Mouse (Mus musculus) urinary bladder, adult 18-20 months (tissue): ENCODE measurements around the gene Trim61.
"Not testable (repeated sequence)": the region's sequence is repeated elsewhere in the genome, so short reads cannot be mapped to it uniquely, and the experiment has no call there.

Source experiments
- DNase-seq, 2 experiments: peaks; one replicate each; pipeline ENCODE4 v3.0.0; 2022; ENCODE audit warnings: low spot score in 2 of 2, mixed read lengths in 2 of 2

Gene Trim61

GRCm38 (mm10) chr8:65018423-65018822, at the start of gene Trim61, which contains the start of gene Trim60:
TSS of gene Trim61 (minus strand) at chr8:65018523.
TSS of gene Trim60 (minus strand) at chr8:65018584.
- DNase-seq, result no peak

DNA sequence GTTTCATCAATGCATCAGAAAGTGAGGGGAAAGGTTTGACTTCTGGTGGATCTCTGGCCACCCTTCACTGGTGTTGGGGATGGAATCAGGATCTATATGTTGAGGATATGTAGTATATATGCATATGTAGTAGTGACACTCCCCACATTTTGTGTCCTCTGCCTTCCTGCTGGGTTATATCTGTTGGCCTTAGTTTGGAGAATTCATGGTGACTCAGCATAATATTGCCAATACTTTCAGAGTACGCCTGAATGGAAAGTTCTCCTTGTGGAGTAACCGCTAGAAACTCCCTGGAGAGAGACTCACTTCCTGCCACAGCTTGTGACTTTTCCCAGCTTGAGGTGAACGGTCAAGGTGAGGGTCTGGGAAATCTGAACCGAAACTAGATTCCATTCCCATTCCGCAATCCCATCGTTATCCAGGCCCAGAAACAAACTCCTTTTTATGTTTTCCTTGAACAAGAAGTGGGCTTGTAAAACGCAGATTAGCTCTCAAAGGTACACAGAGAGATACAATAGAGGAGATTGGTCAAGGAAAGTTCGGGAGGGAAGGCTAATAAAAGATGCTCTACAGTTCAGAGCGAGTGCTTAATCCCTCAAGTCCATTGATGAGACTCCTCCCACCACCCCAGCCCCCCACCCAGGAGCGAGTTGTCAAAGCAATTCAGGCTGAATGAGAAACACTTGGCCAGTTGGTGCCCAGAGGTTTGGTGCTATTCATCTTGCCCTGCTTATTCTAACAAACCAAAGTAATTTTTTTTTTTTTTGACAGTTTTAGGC, 49.6 kb upstream of the Trim61 start:
- DNase-seq, result no peak

- no peak for DNase-seq
Observed at GRCm38 (mm10) chr8:65067031-65067430, 48.7 kb upstream of the Trim61 start.

- DNase-seq, result no peak
Observed at GRCm38 (mm10) chr8:65065622-65066021, 47.3 kb upstream of the Trim61 start.

DNA sequence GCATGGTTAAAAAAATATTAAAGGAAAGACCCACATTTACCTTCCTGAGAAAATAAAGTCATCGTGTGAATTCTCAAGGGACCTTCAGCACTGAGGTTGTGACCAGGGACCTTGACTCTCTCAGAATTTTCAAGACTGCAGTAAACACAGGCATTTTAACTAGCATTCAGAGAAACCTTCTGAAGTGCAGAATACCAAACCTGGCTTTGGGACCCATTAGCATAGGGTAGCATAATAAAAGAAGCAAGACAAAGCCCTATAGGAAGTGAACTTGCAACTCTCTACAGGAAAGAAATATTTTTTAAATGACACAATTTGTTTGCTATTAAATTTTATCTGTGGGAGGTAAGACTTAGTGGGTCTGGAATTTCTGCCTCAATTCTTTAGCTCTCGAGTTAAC, 45.7 kb upstream of the Trim61 start:
- DNase-seq, result no peak

DNA sequence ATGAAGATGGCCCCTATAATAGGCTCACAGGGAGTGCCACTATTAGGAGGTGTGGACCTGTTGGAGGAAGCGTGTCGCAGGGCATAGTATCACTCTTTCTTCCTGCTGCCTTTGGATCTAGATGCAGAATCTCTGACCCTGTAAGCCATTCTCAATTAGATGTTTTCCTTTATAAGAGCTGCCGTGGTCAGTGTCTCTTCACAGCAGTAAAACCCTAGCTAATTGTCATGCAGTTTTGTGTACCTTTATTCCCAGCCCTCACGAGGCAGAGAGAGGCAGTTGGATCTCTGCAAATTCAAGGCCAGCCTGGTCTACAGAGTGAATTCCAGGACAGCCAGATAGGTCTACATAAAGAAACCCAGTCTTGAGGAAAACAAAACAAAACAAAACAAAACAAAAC, 43.9 kb upstream of the Trim61 start:
- DNase-seq, result no peak

- no peak for DNase-seq
Observed at GRCm38 (mm10) chr8:65056722-65057121, 38.4 kb upstream of the Trim61 start.

GRCm38 (mm10) chr8:65053968-65054367, 35.6 kb upstream of the Trim61 start:
- no peak for DNase-seq

GRCm38 (mm10) chr8:65053554-65053953, 35.2 kb upstream of the Trim61 start:
- no peak for DNase-seq

- DNase-seq, result no peak
Observed at GRCm38 (mm10) chr8:65047801-65048200, 29.5 kb upstream of the Trim61 start.

DNA sequence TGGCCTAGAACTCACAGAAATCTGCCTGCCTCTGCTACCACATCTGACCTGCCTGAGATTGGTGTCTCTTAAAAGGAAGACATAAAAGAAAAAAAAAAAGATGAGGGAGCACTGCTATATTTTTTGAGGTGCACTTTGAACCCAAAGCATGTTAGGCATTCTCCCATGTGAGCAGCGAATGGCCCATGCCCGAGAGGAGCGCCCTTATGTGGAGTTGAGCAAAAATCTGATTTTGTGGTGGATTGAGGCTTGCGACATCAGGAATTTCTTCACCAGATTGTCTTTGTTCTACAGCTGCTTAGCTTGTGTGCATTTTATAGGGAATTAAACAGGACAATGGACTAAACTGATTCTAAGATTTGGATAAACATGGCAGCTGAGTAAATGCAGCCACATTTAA, 28.9 kb upstream of the Trim61 start:
- no peak for DNase-seq

DNA sequence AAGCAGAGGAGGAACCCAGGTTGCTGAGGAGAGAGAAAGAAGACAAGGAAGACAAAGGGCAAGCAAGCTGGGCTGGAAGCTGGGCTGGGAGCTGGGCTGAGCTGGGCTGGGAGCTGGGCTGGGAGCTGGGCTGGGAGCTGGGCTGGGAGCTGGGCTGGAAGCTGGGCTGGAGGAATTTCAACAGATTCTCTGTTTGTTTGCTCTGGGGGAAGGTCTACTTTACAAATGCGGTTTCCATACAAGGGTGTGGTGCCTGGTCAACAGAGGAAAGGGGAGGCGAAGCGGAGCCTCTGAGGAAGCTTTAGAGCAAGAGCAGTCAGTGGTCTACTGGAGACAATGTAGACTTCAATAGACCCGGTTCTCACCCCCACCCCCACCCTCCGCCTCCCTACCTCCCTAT, 28.2 kb upstream of the Trim61 start:
- no peak for DNase-seq

GRCm38 (mm10) chr8:65037117-65037533, 18.8 kb upstream of the Trim61 start, which contains the start of gene Apela:
TSS of gene Apela (minus strand) at chr8:65037336.
- DNase-seq, result no peak

DNA sequence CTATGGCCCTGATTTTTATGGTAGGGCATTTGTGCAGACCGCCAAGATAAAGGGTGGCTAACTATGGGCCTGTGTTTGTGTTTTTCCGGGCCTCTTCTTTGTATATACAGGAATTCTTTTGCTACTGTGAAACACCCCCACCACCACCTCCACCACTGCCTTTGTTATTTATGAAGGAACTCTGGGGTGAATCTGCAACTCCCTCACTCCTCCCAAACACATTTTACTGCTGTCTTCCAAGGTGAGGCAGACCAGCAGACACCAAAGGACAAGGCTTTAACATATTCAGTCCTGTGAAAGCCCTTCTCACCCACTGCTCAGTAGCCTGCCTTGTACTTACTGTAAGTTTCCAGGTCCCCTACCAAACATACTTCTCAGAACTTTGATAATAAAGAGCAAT, 15.8 kb upstream of the Trim61 start:
- no peak for DNase-seq

DNA sequence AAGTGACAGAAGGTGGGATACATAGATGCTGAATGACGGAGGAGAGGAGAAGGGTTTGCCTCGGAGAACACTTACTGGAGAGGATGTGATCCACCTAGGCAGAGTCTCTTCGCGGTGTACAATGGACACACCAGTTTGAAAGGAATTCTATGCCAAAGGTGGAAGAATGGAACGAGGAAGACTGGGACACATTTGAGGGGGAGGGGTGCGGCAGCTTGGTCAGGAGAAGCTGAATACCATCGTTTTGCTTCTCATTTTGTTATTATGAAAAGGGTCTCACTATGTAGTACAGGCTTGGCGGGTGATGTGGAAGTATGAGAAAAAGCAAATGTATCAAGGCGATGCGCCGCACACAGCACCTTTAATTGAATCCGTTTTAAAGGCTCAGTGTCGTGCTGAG, 14.7 kb upstream of the Trim61 start:
- DNase-seq, result no peak

GRCm38 (mm10) chr8:65032107-65032506, 13.8 kb upstream of the Trim61 start:
- no peak for DNase-seq

GRCm38 (mm10) chr8:65030735-65031485, 12.6 kb upstream of the Trim61 start:
- DNase-seq, result no peak

GRCm38 (mm10) chr8:65029776-65030175, 11.5 kb upstream of the Trim61 start:
- DNase-seq, result no peak

DNA sequence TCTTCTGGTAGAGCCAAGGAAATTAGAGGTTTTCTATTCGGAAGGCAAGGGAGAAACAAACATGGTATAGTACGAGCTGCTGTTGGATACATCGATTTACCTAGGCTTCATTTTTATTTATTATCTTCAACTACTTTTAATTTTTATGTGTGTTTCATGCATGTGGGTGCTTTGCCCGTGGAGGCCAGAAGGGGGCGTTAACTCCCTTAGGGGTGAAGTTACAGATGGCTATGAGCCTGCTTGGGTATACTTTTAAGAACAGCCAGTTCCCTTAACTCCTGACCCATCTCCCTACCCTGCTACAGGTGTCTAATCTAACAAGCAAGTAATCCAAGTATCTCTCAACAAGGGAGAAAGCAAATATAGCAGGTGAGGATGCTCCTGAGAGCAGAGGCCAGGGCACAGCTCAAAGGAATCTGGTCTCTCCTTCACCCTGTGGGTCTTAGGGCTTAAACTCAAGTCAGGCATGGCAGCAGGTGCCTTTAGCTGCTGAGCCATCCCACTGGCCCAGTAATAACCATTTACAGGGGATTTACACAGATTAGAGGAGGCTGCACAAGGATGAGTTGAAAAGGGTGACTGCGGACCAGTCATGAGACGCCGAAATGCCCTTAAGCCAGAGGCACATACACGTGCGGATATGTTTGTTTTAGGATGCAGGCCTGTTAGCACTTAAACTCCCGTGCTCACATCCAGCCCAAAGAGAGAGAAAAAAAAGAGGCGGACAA, 10.8 kb upstream of the Trim61 start:
- no peak for DNase-seq

DNA sequence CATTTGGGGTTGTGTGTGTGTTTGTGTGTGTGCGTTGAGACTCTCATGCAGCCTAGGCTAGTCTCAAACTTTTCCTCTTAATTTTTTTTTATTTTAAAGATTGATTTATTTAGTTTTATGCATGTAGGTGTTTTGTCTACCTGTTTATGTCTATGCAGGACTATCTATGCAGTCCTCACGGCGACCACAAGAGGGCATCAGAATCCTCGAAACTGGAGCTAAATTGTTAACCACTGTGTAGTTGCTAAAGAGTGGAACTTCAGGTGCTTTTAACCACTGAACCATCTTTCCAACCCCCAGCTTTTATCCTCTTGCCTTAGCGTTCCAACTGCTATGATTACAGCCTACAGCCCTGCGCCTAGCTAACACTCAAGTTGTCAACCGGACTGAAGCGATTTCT, 4.2 kb upstream of the Trim61 start:
- peak; percentile 20 to 64 for DNase-seq

DNA sequence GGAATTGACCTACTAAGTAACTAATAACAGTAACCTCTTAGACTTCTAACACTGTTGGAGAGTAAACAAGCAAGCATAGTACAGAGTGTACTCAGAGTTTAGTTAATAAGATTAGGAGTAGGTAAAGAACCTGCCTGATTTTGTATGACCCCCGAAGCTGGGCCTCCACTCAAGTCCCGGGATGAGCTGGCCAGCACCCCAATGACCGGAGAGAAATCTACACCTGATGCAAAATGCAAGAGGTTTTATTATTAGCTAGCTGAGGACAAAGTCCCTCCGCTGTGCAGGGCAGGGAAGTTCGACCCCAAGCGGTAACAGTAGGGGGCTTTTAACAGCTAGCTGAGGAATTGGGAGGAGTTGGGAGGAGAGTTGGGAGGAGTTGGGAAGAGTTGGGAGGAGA, 10.7 kb downstream of the Trim61 start:
- DNase-seq, result not testable (repeated sequence)

DNA sequence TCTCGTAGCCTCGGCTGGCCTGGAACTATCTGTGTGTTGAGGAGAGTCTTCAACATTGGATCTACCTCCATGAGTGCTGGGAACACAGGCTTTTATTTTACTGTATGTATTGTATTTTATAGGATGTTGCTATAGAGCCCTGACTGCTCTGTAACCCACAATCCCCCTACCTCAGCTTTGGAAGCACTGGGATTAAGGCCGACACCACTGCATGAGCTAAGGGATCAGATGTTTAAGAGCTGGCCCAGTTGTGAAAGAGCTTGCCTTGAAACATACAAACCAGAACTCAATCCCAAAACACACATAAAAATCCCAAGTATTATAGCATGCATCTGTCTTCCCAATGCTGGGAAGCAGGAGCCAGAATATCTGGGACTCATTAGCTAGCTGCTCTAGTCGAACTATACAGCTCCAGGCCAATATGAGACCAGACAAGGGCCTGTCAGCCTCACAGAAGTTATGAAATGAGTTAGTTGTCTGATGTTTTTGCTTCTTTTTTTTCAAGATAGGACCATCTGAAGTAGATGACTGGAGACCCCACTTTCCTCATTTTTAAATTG, 19.4 kb downstream of the Trim61 start:
- DNase-seq, result no peak
